Mouse (Mus musculus): ENCODE data around the gene Elovl2. TPM values are rescaled to one million over a fixed set of nuclear protein-coding genes. Genes with fewer than 3 reads are reported as not detected.

Gene Elovl2
- total and polyA plus RNA-seq, 2 experiments from 2014 or later, result 0.23 TPM; not detected in 1

- DNase-seq (ENCODE audit: low spot score), result no peak
- Histone ChIP-seq H3K4me1 (ENCODE audit: control insufficient read depth, insufficient read depth) (no peaks in the 10 kb centered on the region), H3K4me3 (ENCODE audit: low read depth, low read length) (no peak overlapping the region), H3K27me3 (ENCODE audit: control insufficient read depth, insufficient read depth, low read length) (no peaks in the 10 kb centered on the region), H3K27ac (ENCODE audit: low read depth) (no peak overlapping the region), H3K9me3 (replicated peaks; ENCODE audit: control insufficient read depth, low read length) (no peaks in the 10 kb centered on the region), H3K9ac (replicated peaks; ENCODE audit: low read depth, low read length) (no peak overlapping the region), H3K36me3 (replicated peaks; ENCODE audit: control insufficient read depth, insufficient read depth, low read length) (no peaks in the 10 kb centered on the region), H3K4me2 (ENCODE audit: low read depth, low read length) (no peak overlapping the region)
- TF ChIP-seq CTCF (IDR thresholded peaks at IDR 0.05; ENCODE audit: low read depth) (no peak), EP300 (IDR thresholded peaks at IDR 0.05; ENCODE audit: low read depth) (no peak)
- 76% methylated on average over 6 of the region's 6 CpGs for WGBS
- ATAC-seq (ENCODE audit: insufficient read depth, low read depth), result no peak
Measured at GRCm38 (mm10) chr13:41187886-41188285, 32.3 kb downstream of the Elovl2 start.

- 47% methylated on average over 5 of the region's 5 CpGs for WGBS
Measured at GRCm38 (mm10) chr13:41158426-41158825, 61.8 kb downstream of the Elovl2 start.

DNA sequence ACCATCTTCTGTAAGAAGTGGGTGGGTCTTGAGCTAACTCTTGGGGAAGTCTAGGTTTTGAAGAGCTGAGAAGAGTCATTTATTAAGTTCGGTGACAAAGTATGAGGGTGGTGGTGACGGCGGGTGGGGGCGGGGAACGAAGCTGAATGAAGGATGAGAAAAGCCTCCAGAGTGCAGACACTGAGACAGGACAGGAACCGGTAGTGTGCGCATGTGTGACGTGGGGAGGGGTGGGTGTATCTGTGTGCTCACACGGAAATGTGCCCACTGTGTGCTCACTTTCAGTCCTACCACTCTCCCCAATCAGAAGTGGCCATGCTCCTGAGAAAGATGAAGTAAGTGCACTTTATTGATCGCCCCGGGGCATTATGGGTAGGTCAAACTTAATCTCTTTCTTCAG, 67.1 kb downstream of the Elovl2 start:
- no peaks in the 10 kb centered on the region for H3K9me3 ChIP-seq (replicated peaks; ENCODE audit: control insufficient read depth, low read length)
- H3K27ac ChIP-seq (ENCODE audit: low read depth), result no peak overlapping the region
- TF ChIP-seq EP300 (IDR thresholded peaks at IDR 0.05; ENCODE audit: low read depth), result no peak
- TF ChIP-seq CTCF (IDR thresholded peaks at IDR 0.05; ENCODE audit: low read depth), result no peak
- 75% methylated on average over 11 of the region's 11 CpGs for WGBS
- no peaks in the 10 kb centered on the region for H3K27me3 ChIP-seq (ENCODE audit: control insufficient read depth, insufficient read depth, low read length)
- no peak overlapping the region for H3K4me3 ChIP-seq (ENCODE audit: low read depth, low read length)
- ATAC-seq (ENCODE audit: insufficient read depth, low read depth) (no peak), DNase-seq (ENCODE audit: low spot score) (no peak)
- no peak overlapping the region for H3K9ac ChIP-seq (replicated peaks; ENCODE audit: low read depth, low read length)
- H3K4me2 ChIP-seq (ENCODE audit: low read depth, low read length), result no peak overlapping the region
- H3K4me1 ChIP-seq (ENCODE audit: control insufficient read depth, insufficient read depth), result no peaks in the 10 kb centered on the region
- no peaks in the 10 kb centered on the region for H3K36me3 ChIP-seq (replicated peaks; ENCODE audit: control insufficient read depth, insufficient read depth, low read length)

More at GRCm38 (mm10) chr13:41158426-41158825, 61.8 kb downstream of the Elovl2 start:
- no peak overlapping the region for H3K9ac ChIP-seq (replicated peaks; ENCODE audit: low read depth, low read length)
- H3K4me2 ChIP-seq (ENCODE audit: low read depth, low read length), result no peak overlapping the region
- H3K27me3 ChIP-seq (ENCODE audit: control insufficient read depth, insufficient read depth, low read length), result no peaks in the 10 kb centered on the region
- H3K4me3 ChIP-seq (ENCODE audit: low read depth, low read length), result no peak overlapping the region
- no peak overlapping the region for H3K27ac ChIP-seq (ENCODE audit: low read depth)
- no peak for DNase-seq (ENCODE audit: low spot score)
- H3K36me3 ChIP-seq (replicated peaks; ENCODE audit: control insufficient read depth, insufficient read depth, low read length), result no peaks in the 10 kb centered on the region
- TF ChIP-seq CTCF (IDR thresholded peaks at IDR 0.05; ENCODE audit: low read depth) (no peak), EP300 (IDR thresholded peaks at IDR 0.05; ENCODE audit: low read depth) (no peak)
- ATAC-seq (ENCODE audit: insufficient read depth, low read depth), result no peak
- no peaks in the 10 kb centered on the region for H3K9me3 ChIP-seq (replicated peaks; ENCODE audit: control insufficient read depth, low read length)
- H3K4me1 ChIP-seq (ENCODE audit: control insufficient read depth, insufficient read depth), result no peaks in the 10 kb centered on the region

DNA sequence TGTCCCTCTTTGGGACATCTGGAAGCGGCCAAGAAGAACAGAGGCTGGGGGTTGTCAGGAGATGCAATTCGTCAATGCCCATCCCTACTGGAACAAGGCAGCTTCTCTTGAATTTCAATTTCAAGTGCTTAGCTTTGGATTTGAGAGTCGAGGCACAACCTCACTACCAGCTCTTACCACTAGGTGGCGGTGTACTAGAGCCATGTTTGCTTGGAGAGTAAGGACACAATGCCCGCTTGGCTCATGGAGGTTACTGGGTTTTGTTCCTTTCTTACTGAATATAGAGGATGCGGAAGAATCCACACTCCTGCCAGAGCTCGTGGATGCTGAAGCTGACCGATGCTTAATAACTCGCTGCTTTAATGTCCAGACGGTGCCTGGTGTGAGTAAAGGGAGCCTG, 73.9 kb downstream of the Elovl2 start:
- Histone ChIP-seq H3K4me2 (ENCODE audit: low read depth, low read length) (no peak overlapping the region), H3K4me1 (ENCODE audit: control insufficient read depth, insufficient read depth) (no peaks in the 10 kb centered on the region), H3K36me3 (replicated peaks; ENCODE audit: control insufficient read depth, insufficient read depth, low read length) (no peaks in the 10 kb centered on the region), H3K27me3 (ENCODE audit: control insufficient read depth, insufficient read depth, low read length) (no peaks in the 10 kb centered on the region), H3K4me3 (ENCODE audit: low read depth, low read length) (no peak overlapping the region), H3K9me3 (replicated peaks; ENCODE audit: control insufficient read depth, low read length) (no peaks in the 10 kb centered on the region), H3K27ac (ENCODE audit: low read depth) (no peak overlapping the region), H3K9ac (replicated peaks; ENCODE audit: low read depth, low read length) (no peak overlapping the region)
- TF ChIP-seq CTCF (IDR thresholded peaks at IDR 0.05; ENCODE audit: low read depth) (peak; percentile 71), EP300 (IDR thresholded peaks at IDR 0.05; ENCODE audit: low read depth) (no peak)
- no peak for ATAC-seq (ENCODE audit: insufficient read depth, low read depth)
- DNase-seq (ENCODE audit: low spot score), result peak; percentile 8
- 74% methylated on average over 10 of the region's 10 CpGs for WGBS

DNA sequence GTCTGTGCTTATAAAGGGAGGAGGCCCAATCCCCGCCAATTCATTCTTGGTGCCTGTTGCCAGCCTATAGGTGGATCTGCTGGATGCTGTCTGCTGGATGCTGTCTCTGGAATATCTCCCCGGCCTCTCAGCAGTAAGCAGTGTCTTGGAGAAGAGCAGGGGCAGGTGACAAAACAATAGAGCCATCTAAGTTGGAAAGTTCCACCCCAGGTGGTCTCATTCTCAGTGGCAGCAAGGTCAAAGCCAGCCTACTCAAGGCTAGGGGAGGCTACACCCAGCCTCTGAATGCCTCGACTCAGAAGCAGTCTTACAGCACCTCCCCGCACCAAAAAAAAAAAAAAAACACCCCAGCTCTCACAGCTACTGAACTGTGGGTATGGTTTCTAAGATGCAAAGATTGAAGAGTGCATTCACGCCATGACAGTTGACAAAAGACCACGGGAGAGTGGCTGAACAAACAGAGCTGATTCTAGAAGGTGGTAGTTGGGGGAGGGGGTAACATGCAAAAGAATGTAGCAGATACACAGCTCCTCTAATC, 74.7 kb downstream of the Elovl2 start:
- Histone ChIP-seq H3K4me3 (ENCODE audit: low read depth, low read length) (no peak overlapping the region), H3K27me3 (ENCODE audit: control insufficient read depth, insufficient read depth, low read length) (no peaks in the 10 kb centered on the region), H3K36me3 (replicated peaks; ENCODE audit: control insufficient read depth, insufficient read depth, low read length) (no peaks in the 10 kb centered on the region), H3K4me1 (ENCODE audit: control insufficient read depth, insufficient read depth) (no peaks in the 10 kb centered on the region), H3K27ac (ENCODE audit: low read depth) (no peak overlapping the region), H3K9ac (replicated peaks; ENCODE audit: low read depth, low read length) (no peak overlapping the region), H3K9me3 (replicated peaks; ENCODE audit: control insufficient read depth, low read length) (no peaks in the 10 kb centered on the region), H3K4me2 (ENCODE audit: low read depth, low read length) (no peak overlapping the region)
- DNase-seq (ENCODE audit: low spot score) (no peak), ATAC-seq (ENCODE audit: insufficient read depth, low read depth) (no peak)
- TF ChIP-seq CTCF (IDR thresholded peaks at IDR 0.05; ENCODE audit: low read depth) (no peak), EP300 (IDR thresholded peaks at IDR 0.05; ENCODE audit: low read depth) (no peak)
- WGBS, result 70% methylated on average over 6 of the region's 6 CpGs

GRCm38 (mm10) chr13:41134901-41135300, 85.3 kb downstream of the Elovl2 start:
- TF ChIP-seq CTCF (IDR thresholded peaks at IDR 0.05; ENCODE audit: low read depth) (peak; percentile 81), EP300 (IDR thresholded peaks at IDR 0.05; ENCODE audit: low read depth) (no peak)
- no peaks in the 10 kb centered on the region for H3K4me1 ChIP-seq (ENCODE audit: control insufficient read depth, insufficient read depth)
- no peak overlapping the region for H3K4me3 ChIP-seq (ENCODE audit: low read depth, low read length)
- H3K36me3 ChIP-seq (replicated peaks; ENCODE audit: control insufficient read depth, insufficient read depth, low read length), result no peaks in the 10 kb centered on the region
- DNase-seq (ENCODE audit: low spot score), result peak; percentile 47
- H3K9me3 ChIP-seq (replicated peaks; ENCODE audit: control insufficient read depth, low read length), result no peaks in the 10 kb centered on the region
- no peak overlapping the region for H3K27ac ChIP-seq (ENCODE audit: low read depth)
- no peak overlapping the region for H3K9ac ChIP-seq (replicated peaks; ENCODE audit: low read depth, low read length)
- H3K27me3 ChIP-seq (ENCODE audit: control insufficient read depth, insufficient read depth, low read length), result no peaks in the 10 kb centered on the region
- 8% methylated on average over 6 of the region's 6 CpGs for WGBS
- no peak overlapping the region for H3K4me2 ChIP-seq (ENCODE audit: low read depth, low read length)
- ATAC-seq (ENCODE audit: insufficient read depth, low read depth), result no peak

Other genes with a start within 250 kb of the Elovl2 start
- gene Pak1ip1, start 219.4 kb downstream of the Elovl2 start, total RNA-seq (2014; rRNA removed; ENCODE audit: low replicate concordance), result 38.2 and 43.5 TPM in 2 replicates
- 43.1 and 48.0 TPM in 2 replicates for gene Pak1ip1, start 219.4 kb downstream of the Elovl2 start, polyA plus RNA-seq (2015; fragmentation: Nextera tagmentation; extraction: Ambion mirVana)
- gene Tmem14c, start 204.1 kb downstream of the Elovl2 start, total RNA-seq (2014; rRNA removed; ENCODE audit: low replicate concordance), result 116 and 142 TPM in 2 replicates
- 282 and 290 TPM in 2 replicates for gene Tmem14c, start 204.1 kb downstream of the Elovl2 start, polyA plus RNA-seq (2015; fragmentation: Nextera tagmentation; extraction: Ambion mirVana)
- gene Mak, start 140.7 kb downstream of the Elovl2 start, total RNA-seq (2014; rRNA removed; ENCODE audit: low replicate concordance), result not detected in 2 replicates
- 0.05 and 0.14 TPM in 2 replicates for gene Mak, start 140.7 kb downstream of the Elovl2 start, polyA plus RNA-seq (2015; fragmentation: Nextera tagmentation; extraction: Ambion mirVana)
- not detected in 2 replicates for gene Gcm2, start 109.4 kb downstream of the Elovl2 start, total RNA-seq (2014; rRNA removed; ENCODE audit: low replicate concordance)
- gene Gcm2, start 109.4 kb downstream of the Elovl2 start, polyA plus RNA-seq (2015; fragmentation: Nextera tagmentation; extraction: Ambion mirVana), result not detected in 2 replicates
- not detected in 2 replicates for gene Sycp2l, start 106.1 kb downstream of the Elovl2 start, total RNA-seq (2014; rRNA removed; ENCODE audit: low replicate concordance)
- not detected in 2 replicates for gene Sycp2l, start 106.1 kb downstream of the Elovl2 start, polyA plus RNA-seq (2015; fragmentation: Nextera tagmentation; extraction: Ambion mirVana)
- gene Smim13, start 29.4 kb upstream of the Elovl2 start, total RNA-seq (2014; rRNA removed; ENCODE audit: low replicate concordance), result 14.6 and 15.5 TPM in 2 replicates
- 7.9 TPM in 2 replicates for gene Smim13, start 29.4 kb upstream of the Elovl2 start, polyA plus RNA-seq (2015; fragmentation: Nextera tagmentation; extraction: Ambion mirVana)
- not detected in 2 replicates for gene Gm17364, start 53.6 kb upstream of the Elovl2 start, total RNA-seq (2014; rRNA removed; ENCODE audit: low replicate concordance)
- not detected in 2 replicates for gene Gm17364, start 53.6 kb upstream of the Elovl2 start, polyA plus RNA-seq (2015; fragmentation: Nextera tagmentation; extraction: Ambion mirVana)